In the genomic region with DNA sequence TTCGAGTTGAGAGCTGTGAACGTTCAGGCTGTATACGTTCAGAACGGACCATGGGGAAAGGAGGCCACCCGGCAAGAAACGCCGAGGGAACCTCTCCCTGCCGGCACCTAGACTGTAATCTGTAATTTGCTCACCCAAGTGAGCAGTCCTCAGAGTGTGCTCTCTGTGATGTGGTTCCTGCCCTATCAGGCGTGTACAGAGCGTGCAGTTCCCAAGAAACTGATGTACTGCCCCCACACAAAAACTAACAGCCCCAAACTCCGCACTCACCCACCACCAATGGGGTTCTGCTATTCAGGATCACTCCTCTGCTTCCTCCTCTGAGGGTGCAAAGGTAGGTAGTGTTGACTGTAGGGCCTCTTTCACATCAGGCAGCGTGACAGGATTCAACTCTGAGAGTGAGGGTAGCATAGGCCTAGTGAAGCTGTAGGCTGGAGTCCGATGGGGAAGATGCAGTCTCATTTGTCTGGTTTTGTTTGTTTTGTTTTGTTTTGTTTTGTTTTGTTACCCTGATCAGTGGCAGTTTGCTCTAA, we compare ENCODE assay signal across 18 mouse cellular contexts. TPM values are rescaled to one million over a fixed set of nuclear protein-coding genes. Genes with fewer than 3 reads are reported as not detected.
DNase-seq lines count a peak whose midpoint lies in the region; ATAC-seq and TF ChIP-seq lines count a peak whose summit lies in the region.
"Had no signal": no experiment of that assay in that cellular context is flagged by ENCODE, and none has a peak within 500 bp of the region (broad histone marks: within the 10 kb centered on the region; RNA-seq: fewer than 3 reads in every experiment).

No protein-coding gene starts in this region.

- peaks cover 55% of the 10 kb centered on the region for H3K4me1 ChIP-seq in liver, adult 2 months (ENCODE audit: control insufficient read depth, insufficient read depth, low read length)
- peaks cover 13% of the 10 kb centered on the region for H3K4me1 ChIP-seq in liver, embryonic 11.5 days (replicated peaks; ENCODE audit: control insufficient read depth, insufficient read depth, low read length)
- H3K4me1 ChIP-seq in liver, embryonic 15.5 days (replicated peaks), result peaks cover 36% of the 10 kb centered on the region
- H3K4me1 ChIP-seq: embryonic facial prominence, embryonic 13.5 days had no signal

- peak; percentile 7 for DNase-seq in kidney, adult 18-20 months
- DNase-seq in kidney, adult 9 months, result no peak
- DNase-seq in liver, adult 2 months (ENCODE audit: extremely low read depth, low read depth, low spot score), result peak; percentile 55
- no peak for DNase-seq in liver, embryonic 11.5 days (ENCODE audit: low spot score)
- no peak for DNase-seq in layer of hippocampus, adult 18-20 months (ENCODE audit: low spot score in 2 of 2)
- DNase-seq in cerebellum, postnatal 36 days, result no peak
- DNase-seq: cerebellum, adult 11 months; cerebellum, postnatal 10 days; right cerebral cortex, postnatal 14 days had no signal

- ATAC-seq in liver, embryonic 11.5 days (replicated peaks; ENCODE audit: low FRiP score), result no peak
- ATAC-seq in liver, embryonic 15.5 days (ENCODE audit: insufficient read depth), result peak; percentile 73
- ATAC-seq: CD4-positive, CD25-positive, alpha-beta regulatory T cell, adult 4 months had no signal

- peak overlapping the region; percentile 57 for H3K9ac ChIP-seq in liver, adult 2 months (ENCODE audit: low read depth, low read length)
- H3K9ac ChIP-seq in liver, embryonic 11.5 days (ENCODE audit: low read depth, low read length), result no peak overlapping the region
- H3K9ac ChIP-seq in liver, embryonic 15.5 days, result no peak overlapping the region
- H3K9ac ChIP-seq: embryonic facial prominence, embryonic 13.5 days; heart, embryonic 12.5 days; hindbrain, embryonic 14.5 days; lung, embryonic 15.5 days had no signal

- H3K27me3 ChIP-seq in liver, adult 2 months (ENCODE audit: control insufficient read depth, insufficient read depth, low read length), result no peaks in the 10 kb centered on the region
- no peaks in the 10 kb centered on the region for H3K27me3 ChIP-seq in liver, embryonic 11.5 days (replicated peaks; ENCODE audit: control insufficient read depth, insufficient read depth, low read length)
- H3K27me3 ChIP-seq in liver, embryonic 15.5 days, result no peaks in the 10 kb centered on the region
- H3K27me3 ChIP-seq: embryonic facial prominence, embryonic 13.5 days; heart, embryonic 12.5 days; lung, embryonic 15.5 days had no signal

- H3K79me2 ChIP-seq in liver, adult 2 months (ENCODE audit: control insufficient read depth, insufficient read depth, low read length), result peaks cover 30% of the 10 kb centered on the region

- no peak overlapping the region for H3K4me2 ChIP-seq in liver, embryonic 11.5 days
- no peak overlapping the region; the same call in 1 of the 2 replicates for H3K4me2 ChIP-seq in liver, embryonic 15.5 days
- H3K4me2 ChIP-seq: embryonic facial prominence, embryonic 13.5 days; heart, embryonic 12.5 days; hindbrain, embryonic 14.5 days; lung, embryonic 15.5 days had no signal

- no peaks in the 10 kb centered on the region; the same call in none of the 2 replicates for H3K9me3 ChIP-seq in liver, embryonic 11.5 days (ENCODE audit: control insufficient read depth, low read length)
- H3K9me3 ChIP-seq in liver, embryonic 15.5 days (replicated peaks), result no peaks in the 10 kb centered on the region
- H3K9me3 ChIP-seq: embryonic facial prominence, embryonic 13.5 days; lung, embryonic 15.5 days had no signal

- H3K27ac ChIP-seq in liver, adult 2 months (replicated peaks; ENCODE audit: insufficient read depth, low read depth, low read length), result peak overlapping the region; percentile 76
- H3K27ac ChIP-seq in liver, embryonic 11.5 days (ENCODE audit: low read depth, low read length), result no peak overlapping the region
- H3K27ac ChIP-seq in liver, embryonic 15.5 days (replicated peaks), result peak overlapping the region; percentile 69
- H3K27ac ChIP-seq: embryonic facial prominence, embryonic 13.5 days; hindbrain, embryonic 14.5 days; lung, embryonic 15.5 days; macrophage; midbrain, embryonic 10.5 days had no signal

- WGBS in liver, adult 2 months, result 17% methylated on average over 13 of the region's 13 CpGs
- 84% methylated on average over 13 of the region's 13 CpGs for WGBS in liver, embryonic 11.5 days
- WGBS in liver, embryonic 15.5 days (ENCODE audit: insufficient replicate concordance), result 65% methylated on average over 13 of the region's 13 CpGs

- no peak for TF ChIP-seq CTCF in liver, adult 2 months (IDR thresholded peaks at IDR 0.05; ENCODE audit: low read depth, low read length)

- TF ChIP-seq POLR2A in liver, adult 2 months (IDR thresholded peaks at IDR 0.05; ENCODE audit: extremely low read depth, insufficient read depth, low read length), result no peak

- 0 out of 2 replicates have a peak, but pooled peaks cover 2% of the 10 kb centered on the region for H3K36me3 ChIP-seq in liver, adult 2 months (ENCODE audit: control insufficient read depth, insufficient read depth, low read length)
- no peaks in the 10 kb centered on the region for H3K36me3 ChIP-seq in liver, embryonic 11.5 days (ENCODE audit: control insufficient read depth, insufficient read depth, low read length)
- 0 out of 2 replicates have a peak, but pooled peaks cover 3% of the 10 kb centered on the region for H3K36me3 ChIP-seq in liver, embryonic 15.5 days (replicated peaks)
- H3K36me3 ChIP-seq: lung, embryonic 15.5 days had no signal

- H3K4me3 ChIP-seq in liver, adult 2 months (ENCODE audit: insufficient read depth, low read depth, low read length), result no peak overlapping the region
- H3K4me3 ChIP-seq in liver, embryonic 11.5 days (ENCODE audit: low read depth, low read length), result no peak overlapping the region
- no peak overlapping the region for H3K4me3 ChIP-seq in liver, embryonic 15.5 days (replicated peaks)
- H3K4me3 ChIP-seq: embryonic facial prominence, embryonic 13.5 days; gastrocnemius, adult 2 months; heart, embryonic 12.5 days; lung, embryonic 15.5 days; midbrain, embryonic 10.5 days had no signal

RNA-seq across cellular contexts. Expression of a gene that starts 12.7 kb away (rescaled TPM):
- 173 and 178 TPM in 2 replicates for total RNA-seq in liver, adult 2 months (2014; rRNA removed)
- 112 and 125 TPM in 2 replicates for polyA plus RNA-seq in liver, adult 2 months (2012; rRNA removed)
- polyA plus RNA-seq in liver, embryonic 11.5 days (2014; fragmentation: Nextera tagmentation; extraction: Ambion mirVana), result 36.7 and 42.1 TPM in 2 replicates
- 34.1 and 43.6 TPM in 2 replicates for polyA plus RNA-seq in liver, embryonic 15.5 days (2015; fragmentation: Nextera tagmentation; extraction: Ambion mirVana)
- 10 to 100 TPM; 23.7 to 24.5 TPM for total RNA-seq in layer of hippocampus, adult 18-20 months (2021)

Comparison
In these comparisons a context has a peak if more than half of its experiments do, and no peak if none do; other contexts are left out.
1. DNase-seq: peak in kidney, adult 18-20 months (single experiment) and liver, adult 2 months (single experiment); none in kidney, adult 9 months (single experiment), liver, embryonic 11.5 days (single experiment), layer of hippocampus, adult 18-20 months (0 of 2) and cerebellum, postnatal 36 days (0 of 2).